Mouse (Mus musculus) hindbrain, embryonic 16.5 days (tissue): Measurements from ENCODE around the gene Cfap70. TPM values are rescaled to one million over a fixed set of nuclear protein-coding genes. Genes with fewer than 3 reads are reported as not detected.

Source experiments
- ATAC-seq: fragments of 200-750 bp; cut with Nextera tagmentation; 2 replicates; pipeline ENCODE4 v1.8.0; 2017; ENCODE audit warnings: moderate TSS enrichment, moderate library complexity
- H3K27ac ChIP-seq: fragments of 300-500 bp; sonication (generic); 2 replicates; pipeline ENCODE4 v1.5.1; 2014; ENCODE audit warnings: low read depth, mild to moderate bottlenecking, control low read depth, low read length, moderate library complexity
- H3K27me3 ChIP-seq: fragments of 300-500 bp; sonication (generic); replicated peaks from 2 replicates; pipeline ENCODE4 v1.6.1; 2014; ENCODE audit warnings: low read length; ENCODE audit not compliant: control insufficient read depth, insufficient read depth
- H3K36me3 ChIP-seq: fragments of 300-500 bp; sonication (generic); 2 replicates; pipeline ENCODE4 v1.6.1; 2014; ENCODE audit warnings: mild to moderate bottlenecking, low read length, moderate library complexity, mixed read lengths; ENCODE audit not compliant: control insufficient read depth, insufficient read depth
- H3K4me1 ChIP-seq: fragments of 300-500 bp; sonication (generic); 2 replicates; pipeline ENCODE4 v1.6.1; 2014; ENCODE audit warnings: low read depth, low read length; ENCODE audit not compliant: control insufficient read depth, insufficient read depth
- H3K4me2 ChIP-seq: fragments of 300-500 bp; sonication (generic); 2 replicates; pipeline ENCODE4 v1.6.1; 2014; ENCODE audit warnings: mild to moderate bottlenecking, low read length, control low read depth, moderate library complexity
- H3K4me3 ChIP-seq: fragments of 300-500 bp; sonication (generic); 2 replicates; pipeline ENCODE4 v1.5.1; 2014; ENCODE audit warnings: mild to moderate bottlenecking, low read length, control low read depth, moderate library complexity
- H3K9ac ChIP-seq: fragments of 300-500 bp; sonication (generic); 2 replicates; pipeline ENCODE4 v1.6.1; 2014; ENCODE audit warnings: low read depth, mild to moderate bottlenecking, control low read depth, low read length, moderate library complexity
- H3K9me3 ChIP-seq: fragments of 300-500 bp; sonication (generic); 2 replicates; pipeline ENCODE4 v1.6.1; 2014; ENCODE audit warnings: mild to moderate bottlenecking, low read length, moderate library complexity; ENCODE audit not compliant: control insufficient read depth
- WGBS: fragments of 180-500 bp; shearing (Covaris S2); extraction: QIAGEN DNeasy Blood & Tissue Kit; methylation state at CpG from one replicate; pipeline ENCODE4 v1.1.7; 2014; 5-methylcytosine and 5-hydroxymethylcytosine counted together
- polyA plus RNA-seq: library from polyadenylated mRNA; unstranded; fragments of >200 nt; fragmentation: Nextera tagmentation; extraction: Ambion mirVana; gene quantifications from 2 replicates; pipeline ENCODE4 v1.2.1, GENCODE M21; 2015

The Cfap70 gene
- polyA plus RNA-seq, 1 experiment from 2014 or later: 1.9 TPM

GRCm38 (mm10) chr14:20371854-20372253, 80.2 kb downstream of the Cfap70 start:
- H3K27me3 ChIP-seq: no peaks in the 10 kb centered on the region
- peaks cover 27% of the 10 kb centered on the region for H3K36me3 ChIP-seq
- no peak for ATAC-seq
- H3K9ac ChIP-seq: no peak overlapping the region
- no peaks in the 10 kb centered on the region for H3K9me3 ChIP-seq
- H3K4me3 ChIP-seq: no peak overlapping the region
- WGBS: 89% methylated on average over 1 of the region's 1 CpGs
- no peaks in the 10 kb centered on the region for H3K4me1 ChIP-seq
- H3K27ac ChIP-seq: no peak overlapping the region
- H3K4me2 ChIP-seq: no peak overlapping the region

- Histone ChIP-seq H3K9me3 (no peaks in the 10 kb centered on the region), H3K4me1 (no peaks in the 10 kb centered on the region), H3K9ac (no peak overlapping the region), H3K4me3 (no peak overlapping the region), H3K4me2 (no peak overlapping the region), H3K27me3 (no peaks in the 10 kb centered on the region), H3K36me3 (peaks cover 22% of the 10 kb centered on the region), H3K27ac (no peak overlapping the region)
- ATAC-seq: no peak
- WGBS: 90% methylated on average over 7 of the region's 7 CpGs
These were observed 81.2 kb downstream of the Cfap70 start for GRCm38 (mm10) chr14:20370798-20371197.

- ATAC-seq: no peak
- Histone ChIP-seq H3K9me3 (no peaks in the 10 kb centered on the region), H3K4me1 (no peaks in the 10 kb centered on the region), H3K36me3 (peaks cover 25% of the 10 kb centered on the region), H3K27ac (no peak overlapping the region), H3K4me3 (no peak overlapping the region), H3K27me3 (no peaks in the 10 kb centered on the region), H3K9ac (no peak overlapping the region), H3K4me2 (no peak overlapping the region)
- WGBS: 95% methylated on average over 3 of the region's 3 CpGs
These were observed 83.8 kb downstream of the Cfap70 start for GRCm38 (mm10) chr14:20368271-20368670.

GRCm38 (mm10) chr14:20363230-20363629, 88.8 kb downstream of the Cfap70 start:
- WGBS: 99% methylated on average over 4 of the region's 4 CpGs
- Histone ChIP-seq H3K9ac (no peak overlapping the region), H3K27ac (no peak overlapping the region), H3K4me3 (no peak overlapping the region), H3K36me3 (peaks cover 41% of the 10 kb centered on the region), H3K27me3 (no peaks in the 10 kb centered on the region), H3K4me1 (no peaks in the 10 kb centered on the region), H3K4me2 (no peak overlapping the region), H3K9me3 (no peaks in the 10 kb centered on the region)
- ATAC-seq: no peak

- H3K36me3 ChIP-seq: peaks cover 10% of the 10 kb centered on the region
- ATAC-seq: peak; percentile 99
- under 1% methylated on average over 40 of the region's 42 CpGs for WGBS
- peak within 1 kb of the TSS; percentile 93 for H3K4me2 ChIP-seq
- H3K9me3 ChIP-seq: no peaks in the 10 kb centered on the region
- H3K4me1 ChIP-seq: peaks cover 15% of the 10 kb centered on the region
- H3K27ac ChIP-seq: peak within 1 kb of the TSS; percentile 88
- H3K27me3 ChIP-seq: no peaks in the 10 kb centered on the region
- peak within 1 kb of the TSS; percentile 81 for H3K4me3 ChIP-seq
- peak within 1 kb of the TSS; percentile 87 for H3K9ac ChIP-seq
These were observed 104.0 kb downstream of the Cfap70 start, which contains the start of the genes Ecd and Fam149b for GRCm38 (mm10) chr14:20347991-20348541. Ecd (minus strand) TSS chr14:20348121. Fam149b (plus strand) TSS chr14:20348162.

- Histone ChIP-seq H3K27me3 (no peaks in the 10 kb centered on the region), H3K4me1 (peaks cover 15% of the 10 kb centered on the region), H3K9me3 (no peaks in the 10 kb centered on the region), H3K36me3 (peaks cover 8% of the 10 kb centered on the region), H3K9ac (peak overlapping the region; percentile 87), H3K4me3 (peak overlapping the region; percentile 81), H3K4me2 (peak overlapping the region; percentile 73), H3K27ac (peak overlapping the region; percentile 78)
- peak; percentile 83 for ATAC-seq
- 5% methylated on average over 15 of the region's 15 CpGs for WGBS
These were observed 104.5 kb downstream of the Cfap70 start for GRCm38 (mm10) chr14:20347441-20347990.

GRCm38 (mm10) chr14:20345885-20346284, 106.1 kb downstream of the Cfap70 start:
- H3K27me3 ChIP-seq: no peaks in the 10 kb centered on the region
- H3K27ac ChIP-seq: no peak overlapping the region
- H3K36me3 ChIP-seq: peaks cover 7% of the 10 kb centered on the region
- H3K9me3 ChIP-seq: no peaks in the 10 kb centered on the region
- no peak overlapping the region for H3K9ac ChIP-seq
- peaks cover 15% of the 10 kb centered on the region for H3K4me1 ChIP-seq
- no peak for ATAC-seq
- WGBS: 88% methylated on average over 9 of the region's 9 CpGs
- no peak overlapping the region for H3K4me3 ChIP-seq
- no peak overlapping the region for H3K4me2 ChIP-seq

Other genes starting within 250 kb of the Cfap70 start
- 0.09 TPM in 1 of 2 replicates, not detected in the other for gene Kcnk16, start 183.0 kb downstream of the Cfap70 start, polyA plus RNA-seq
- 15.8 and 16.4 TPM in 2 replicates for gene Nudt13, start 157.5 kb downstream of the Cfap70 start, polyA plus RNA-seq
- 46.5 and 52.5 TPM in 2 replicates for gene Ecd, start 104.1 kb downstream of the Cfap70 start, polyA plus RNA-seq
- gene Fam149b, start 104.1 kb downstream of the Cfap70 start, polyA plus RNA-seq: 40.1 and 40.4 TPM in 2 replicates
- gene Dnajc9, start 63.3 kb downstream of the Cfap70 start, polyA plus RNA-seq: 129 and 131 TPM in 2 replicates
- 64.7 and 68.0 TPM in 2 replicates for gene Mrps16, start 58.6 kb downstream of the Cfap70 start, polyA plus RNA-seq
- 20.6 and 20.8 TPM in 2 replicates for gene Anxa7, start 27.9 kb upstream of the Cfap70 start, polyA plus RNA-seq
- 0.30 and 0.41 TPM in 2 replicates for gene Mss51, start 44.7 kb upstream of the Cfap70 start, polyA plus RNA-seq
- 67.1 and 87.0 TPM in 2 replicates for gene Ppp3cb, start 94.3 kb upstream of the Cfap70 start, polyA plus RNA-seq
- 8.7 and 10.6 TPM in 2 replicates for gene Usp54, start 188.8 kb upstream of the Cfap70 start, polyA plus RNA-seq
- gene Myoz1, start 204.3 kb upstream of the Cfap70 start, polyA plus RNA-seq: 0.15 and 3.7 TPM in 2 replicates
- 0.23 and 1.6 TPM in 2 replicates for gene Synpo2l, start 216.1 kb upstream of the Cfap70 start, polyA plus RNA-seq
- gene Sec24c, start 222.1 kb upstream of the Cfap70 start, polyA plus RNA-seq: 80.6 and 103 TPM in 2 replicates
- gene Fut11, start 242.7 kb upstream of the Cfap70 start, polyA plus RNA-seq: 29.1 and 30.1 TPM in 2 replicates